Mouse (Mus musculus) embryonic facial prominence, embryonic 14.5 days (tissue): Measurements from ENCODE around the gene Ccdc74a. TPM values are rescaled to one million over a fixed set of nuclear protein-coding genes. Genes with fewer than 3 reads are reported as not detected.

Source experiments
- ATAC-seq: fragments of 200-750 bp; cut with Nextera tagmentation; 2 replicates; pipeline ENCODE4 v1.8.0; 2017; ENCODE audit warnings: low read depth, moderate number of reproducible peaks, moderate TSS enrichment
- DNase-seq: peaks from one replicate; pipeline ENCODE4 v3.0.0-alpha.2; 2015; ENCODE audit warnings: low spot score
- H3K27ac ChIP-seq: fragments of 300-500 bp; sonication (generic); replicated peaks from 2 replicates; pipeline ENCODE4 v1.5.1; 2014; ENCODE audit warnings: low read depth, mild to moderate bottlenecking, low read length, moderate library complexity
- H3K27me3 ChIP-seq: fragments of 300-500 bp; sonication (generic); replicated peaks from 2 replicates; pipeline ENCODE4 v1.6.1; 2014; ENCODE audit warnings: low read length; ENCODE audit not compliant: control insufficient read depth, insufficient read depth
- H3K36me3 ChIP-seq: fragments of 300-500 bp; sonication (generic); 2 replicates; pipeline ENCODE4 v1.6.1; 2014; ENCODE audit warnings: low read length, mixed read lengths; ENCODE audit not compliant: control insufficient read depth, insufficient read depth
- H3K4me1 ChIP-seq: fragments of 300-500 bp; sonication (generic); 2 replicates; pipeline ENCODE4 v1.6.1; 2014; ENCODE audit warnings: antibody characterized with exemption, low read length; ENCODE audit not compliant: control insufficient read depth, insufficient read depth
- H3K4me2 ChIP-seq: fragments of 300-500 bp; sonication (generic); 2 replicates; pipeline ENCODE4 v1.6.1; 2014; ENCODE audit warnings: low read depth, mild to moderate bottlenecking, low read length, moderate library complexity, mixed read lengths
- H3K4me3 ChIP-seq: fragments of 300-500 bp; sonication (generic); 2 replicates; pipeline ENCODE4 v1.5.1; 2014; ENCODE audit warnings: low read depth, mild to moderate bottlenecking, low read length
- H3K9ac ChIP-seq: fragments of 300-500 bp; sonication (generic); 2 replicates; pipeline ENCODE4 v1.6.1; 2014; ENCODE audit warnings: low read depth, mild to moderate bottlenecking, low read length, moderate library complexity, mixed read lengths
- H3K9me3 ChIP-seq: fragments of 300-500 bp; sonication (generic); 2 replicates; pipeline ENCODE4 v1.6.1; 2016; ENCODE audit warnings: low read length; ENCODE audit not compliant: control insufficient read depth
- WGBS: fragments of 180-500 bp; shearing (Covaris S2); extraction: QIAGEN DNeasy Blood & Tissue Kit; methylation state at CpG from one replicate; pipeline ENCODE4 v1.1.7; 2014; 5-methylcytosine and 5-hydroxymethylcytosine counted together
- polyA plus RNA-seq: library from polyadenylated mRNA; unstranded; fragments of >200 nt; fragmentation: Nextera tagmentation; extraction: Ambion mirVana; gene quantifications from 2 replicates; pipeline ENCODE4 v1.2.1, GENCODE M21; 2014

Gene Ccdc74a
- polyA plus RNA-seq, 1 experiment from 2014 or later = 8.1 TPM

DNA sequence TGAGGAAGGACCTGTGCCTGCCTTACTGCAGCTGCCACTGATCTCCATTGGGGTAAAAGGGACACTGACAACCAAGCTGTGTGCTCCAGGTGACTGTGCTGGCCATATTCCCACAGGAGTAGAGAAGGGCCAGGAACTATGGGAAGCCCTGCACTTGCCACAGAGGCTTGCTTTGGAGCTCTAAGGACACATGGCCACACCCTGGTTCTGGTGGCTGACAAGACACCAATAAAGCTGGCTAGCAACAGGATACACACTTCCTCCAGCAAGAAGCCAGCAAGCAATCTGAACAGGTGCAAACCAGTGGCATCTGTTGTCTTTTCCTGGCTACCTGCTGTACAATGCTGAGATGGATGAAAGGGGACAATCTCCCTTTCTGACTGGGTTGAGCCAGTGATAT, 23.6 kb downstream of the Ccdc74a start:
- ATAC-seq = no peak
- H3K4me3 ChIP-seq = no peak overlapping the region
- H3K4me1 ChIP-seq = no peaks in the 10 kb centered on the region
- no peaks in the 10 kb centered on the region for H3K27me3 ChIP-seq
- H3K9me3 ChIP-seq = no peaks in the 10 kb centered on the region
- no peak overlapping the region for H3K4me2 ChIP-seq
- no peak overlapping the region for H3K9ac ChIP-seq
- no peak overlapping the region for H3K27ac ChIP-seq
- H3K36me3 ChIP-seq = peaks cover 84% of the 10 kb centered on the region
- no peak for DNase-seq

DNA sequence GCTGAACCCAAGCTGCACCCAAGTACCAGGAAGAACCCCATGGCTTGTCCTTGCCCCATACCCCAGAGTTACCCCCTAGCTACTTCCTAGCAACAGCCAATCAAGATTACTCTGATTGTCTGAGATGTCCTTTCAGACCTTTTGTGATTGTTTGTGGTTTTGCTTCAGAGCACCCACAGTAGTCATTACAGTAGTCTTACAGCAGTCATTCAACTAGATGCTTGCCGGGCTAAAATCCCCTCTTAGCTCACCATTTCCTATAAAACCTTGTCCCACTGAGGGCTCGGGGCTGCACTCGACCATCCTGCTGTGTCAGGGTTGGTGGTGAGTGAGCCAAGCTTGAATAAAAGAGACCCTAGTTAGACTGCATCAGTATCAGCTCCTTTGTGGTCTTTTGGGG, 48.6 kb downstream of the Ccdc74a start:
- no peaks in the 10 kb centered on the region for H3K9me3 ChIP-seq
- peaks cover 49% of the 10 kb centered on the region for H3K36me3 ChIP-seq
- no peaks in the 10 kb centered on the region for H3K27me3 ChIP-seq
- H3K4me1 ChIP-seq = no peaks in the 10 kb centered on the region
- WGBS = 92% methylated on average over 3 of the region's 3 CpGs
- ATAC-seq (no peak), DNase-seq (no peak)
- no peak overlapping the region for H3K9ac ChIP-seq
- no peak overlapping the region for H3K27ac ChIP-seq
- no peak overlapping the region for H3K4me3 ChIP-seq
- H3K4me2 ChIP-seq = no peak overlapping the region

Other genes with a start within 250 kb of the Ccdc74a start
- 7.3 and 7.6 TPM in 2 replicates for gene Snap29, start 240.5 kb upstream of the Ccdc74a start, polyA plus RNA-seq
- 29.9 and 30.7 TPM in 2 replicates for gene Pi4ka, start 240.2 kb upstream of the Ccdc74a start, polyA plus RNA-seq
- 59.9 and 63.8 TPM in 2 replicates for gene Crkl, start 194.5 kb upstream of the Ccdc74a start, polyA plus RNA-seq
- gene Aifm3, start 156.9 kb upstream of the Ccdc74a start, polyA plus RNA-seq = 2.4 and 4.9 TPM in 2 replicates
- 70.4 and 77.2 TPM in 2 replicates for gene Lztr1, start 137.8 kb upstream of the Ccdc74a start, polyA plus RNA-seq
- gene Thap7, start 115.3 kb upstream of the Ccdc74a start, polyA plus RNA-seq = 50.9 and 54.9 TPM in 2 replicates
- 0.69 and 1.8 TPM in 2 replicates for gene Lrrc74b, start 85.2 kb upstream of the Ccdc74a start, polyA plus RNA-seq
- 0.84 and 1.5 TPM in 2 replicates for gene P2rx6, start 84.6 kb upstream of the Ccdc74a start, polyA plus RNA-seq
- gene Slc7a4, start 63.3 kb upstream of the Ccdc74a start, polyA plus RNA-seq = 6.1 and 9.5 TPM in 2 replicates
- gene Smpd4, start 27.1 kb upstream of the Ccdc74a start, polyA plus RNA-seq = 27.9 and 33.6 TPM in 2 replicates
- gene Med15, start 86.4 kb downstream of the Ccdc74a start, polyA plus RNA-seq = 35.2 and 36.1 TPM in 2 replicates
- 77.1 and 90.9 TPM in 2 replicates for gene Klhl22, start 113.1 kb downstream of the Ccdc74a start, polyA plus RNA-seq
- 34.5 and 35.8 TPM in 2 replicates for gene Scarf2, start 150.8 kb downstream of the Ccdc74a start, polyA plus RNA-seq
- 0.26 and 0.46 TPM in 2 replicates for gene B830017H08Rik, start 186.7 kb downstream of the Ccdc74a start, polyA plus RNA-seq
- 2.4 and 3.0 TPM in 2 replicates for gene Car15, start 191.9 kb downstream of the Ccdc74a start, polyA plus RNA-seq
- gene Gm20518, start 245.2 kb downstream of the Ccdc74a start, polyA plus RNA-seq = 0.12 and 0.19 TPM in 2 replicates
- gene Tssk1, start 247.8 kb downstream of the Ccdc74a start, polyA plus RNA-seq = not detected in 2 replicates